Mouse (Mus musculus): Measurements from ENCODE around the gene 4932438A13Rik. TPM values are rescaled to one million over a fixed set of nuclear protein-coding genes. Genes with fewer than 3 reads are reported as not detected.

Gene 4932438A13Rik
- 100 to 1,000 TPM; 121 to 137 TPM for total RNA-seq (2021)

GRCm38 (mm10) chr3:36862721-36863275 lies at the start of gene 4932438A13Rik:
4932438A13Rik (plus strand) TSS chr3:36863104.
- DNase-seq: peak; percentile 99
- intact Hi-C loops (cut with DNase I): loop anchor here (10.0 kb wide), 1 partner anchor 178 kb away; no protein-coding TSS in a partner anchor

- no peak for DNase-seq
- intact Hi-C loops (cut with DNase I): no loop called here
Observed at GRCm38 (mm10) chr3:36816633-36817032, 46.3 kb upstream of the 4932438A13Rik start.

GRCm38 (mm10) chr3:36819402-36819801 lies 43.5 kb upstream of the 4932438A13Rik start:
- intact Hi-C loops (cut with DNase I): no loop called here
- DNase-seq: no peak

DNA sequence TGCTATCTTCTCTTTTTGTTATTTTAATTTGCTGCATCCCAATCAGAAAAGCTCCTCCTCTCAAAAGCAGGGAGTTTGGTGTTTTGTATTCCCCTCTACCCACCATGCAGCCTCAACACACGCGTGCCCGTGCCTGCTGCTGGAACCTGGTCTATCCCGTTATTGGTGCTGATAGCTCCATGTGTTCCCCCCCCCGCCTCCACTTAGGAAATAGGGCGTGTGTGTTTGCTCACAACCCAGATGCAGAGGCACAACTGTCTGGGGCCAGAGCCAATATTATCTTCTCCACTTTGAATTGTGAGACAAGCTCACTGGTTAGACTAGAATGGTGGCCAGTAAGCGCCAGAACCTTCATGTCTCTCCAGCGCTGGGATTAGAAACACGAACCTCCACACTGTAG lies 41.9 kb upstream of the 4932438A13Rik start:
- DNase-seq: no peak
- intact Hi-C loops (cut with DNase I): no loop called here

GRCm38 (mm10) chr3:36825098-36825497 lies 37.8 kb upstream of the 4932438A13Rik start:
- intact Hi-C loops (cut with DNase I): no loop called here
- DNase-seq: no peak

DNA sequence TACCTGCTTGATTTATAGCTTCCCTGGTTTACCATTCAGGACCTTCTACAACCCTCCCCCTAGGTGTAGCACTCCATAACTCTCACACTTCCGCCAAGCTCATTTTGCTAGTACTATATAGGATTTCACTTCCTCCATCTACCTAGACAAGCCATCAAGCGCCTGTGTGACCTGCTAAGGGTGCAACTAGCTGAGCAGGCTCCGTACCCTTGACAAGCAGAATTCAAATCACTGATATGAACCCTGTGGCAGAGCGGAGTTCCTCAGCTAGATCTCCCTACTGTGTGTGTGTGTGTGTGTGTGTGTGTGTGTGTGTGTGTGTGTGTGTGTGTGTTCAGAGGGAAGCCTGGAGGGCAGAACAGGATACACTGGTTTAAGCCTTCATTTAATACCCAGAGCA lies 37.4 kb upstream of the 4932438A13Rik start:
- DNase-seq: no peak
- intact Hi-C loops (cut with DNase I): no loop called here

GRCm38 (mm10) chr3:36827274-36828025 lies 35.5 kb upstream of the 4932438A13Rik start:
- no peak for DNase-seq
- intact Hi-C loops (cut with DNase I): no loop called here

- no peak for DNase-seq
Observed at GRCm38 (mm10) chr3:36830218-36830617, 32.7 kb upstream of the 4932438A13Rik start.

DNA sequence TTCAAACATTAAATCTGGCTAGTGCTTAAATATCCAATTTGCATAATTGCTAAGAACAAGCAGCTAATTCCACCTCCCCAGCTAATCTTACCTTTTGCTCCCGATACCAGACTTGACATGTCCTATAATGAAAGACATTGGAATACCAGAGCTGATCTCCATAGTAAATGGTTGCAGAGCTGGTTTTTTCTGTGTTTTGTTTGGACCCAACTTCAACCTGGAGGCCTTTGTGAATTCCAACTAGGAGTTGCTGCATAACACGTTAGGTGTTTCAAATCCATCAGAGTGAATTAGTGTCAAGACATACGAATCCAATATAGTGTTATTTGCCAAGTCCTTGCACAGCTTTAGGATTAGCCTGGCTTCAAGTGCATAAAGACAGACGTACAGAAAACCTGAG lies 28.5 kb upstream of the 4932438A13Rik start:
- intact Hi-C loops (cut with DNase I): no loop called here
- no peak for DNase-seq

More at GRCm38 (mm10) chr3:36830218-36830617, 32.7 kb upstream of the 4932438A13Rik start:
- intact Hi-C loops (cut with DNase I): no loop called here

DNA sequence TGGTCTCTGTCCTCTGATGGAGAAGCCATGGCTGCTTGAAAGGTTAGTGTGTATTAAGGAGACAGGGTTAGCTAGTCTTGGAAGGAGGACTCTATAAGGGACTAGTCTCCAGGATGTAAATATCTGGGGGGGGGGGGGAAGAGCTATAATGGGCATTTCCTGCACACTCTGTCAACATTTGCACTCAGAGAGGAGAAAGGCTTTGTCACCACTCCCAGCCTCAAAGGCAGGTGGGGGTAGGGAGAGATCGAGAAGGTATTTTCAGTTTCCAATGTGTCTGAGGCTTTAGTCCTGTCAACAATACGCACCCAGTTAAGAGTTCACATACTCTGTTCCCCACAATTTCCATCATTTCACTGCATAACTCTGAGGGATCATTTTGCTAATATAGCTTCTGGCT lies 28.1 kb upstream of the 4932438A13Rik start:
- intact Hi-C loops (cut with DNase I): no loop called here
- no peak for DNase-seq

DNA sequence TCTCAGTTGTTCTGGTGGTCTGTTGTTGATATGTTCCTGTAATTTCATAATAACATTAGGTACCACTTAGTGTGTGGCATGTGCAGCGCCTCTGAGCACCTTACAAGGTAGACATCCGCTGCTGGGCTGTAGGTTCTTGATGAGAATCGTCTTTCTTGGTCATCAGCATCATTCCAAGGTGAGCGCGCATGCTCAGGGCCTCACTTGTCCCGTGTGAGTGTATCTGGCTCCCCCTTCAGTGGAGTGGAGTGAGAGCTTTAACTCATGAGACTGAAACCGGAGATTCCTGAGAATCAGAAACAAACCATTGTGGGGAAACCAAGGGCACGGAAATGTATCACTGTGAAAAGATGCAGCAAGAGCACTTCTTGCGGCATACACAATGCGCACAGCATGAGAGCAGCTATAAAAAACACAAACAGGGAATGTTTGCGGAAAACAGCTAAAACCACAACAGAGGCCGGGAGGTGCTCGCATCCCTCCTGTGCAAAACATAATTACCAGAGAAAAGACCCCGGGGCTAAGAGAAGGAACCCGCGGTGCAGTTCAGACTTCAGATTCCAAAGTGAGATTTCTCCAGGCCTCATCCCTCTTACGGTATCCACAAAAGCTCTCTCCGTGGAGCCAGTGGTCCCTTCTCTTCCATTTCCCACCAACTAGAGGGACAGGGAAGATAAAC lies 27.2 kb upstream of the 4932438A13Rik start:
- peak; percentile 37 for DNase-seq
- intact Hi-C loops (cut with DNase I): no loop called here

DNA sequence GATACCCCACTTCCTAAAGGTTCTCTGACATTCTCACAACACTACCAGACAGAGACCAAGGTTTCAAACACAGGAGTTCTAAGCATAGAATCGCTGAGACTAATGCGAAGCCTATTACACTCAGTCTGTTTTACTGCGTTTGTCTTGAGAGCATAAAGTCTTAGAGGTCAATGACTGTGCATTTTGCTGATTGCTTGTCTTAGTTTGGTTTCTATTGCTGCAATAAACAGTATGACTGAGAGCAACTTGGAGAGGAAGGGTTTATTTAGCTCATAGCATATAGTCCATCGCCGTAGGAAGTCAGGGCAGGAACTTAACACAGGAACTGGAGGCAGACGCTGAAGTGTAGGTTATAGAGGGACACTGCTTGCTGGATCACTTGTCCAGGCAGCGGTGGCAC lies 26.1 kb upstream of the 4932438A13Rik start:
- DNase-seq: no peak
- intact Hi-C loops (cut with DNase I): no loop called here

DNA sequence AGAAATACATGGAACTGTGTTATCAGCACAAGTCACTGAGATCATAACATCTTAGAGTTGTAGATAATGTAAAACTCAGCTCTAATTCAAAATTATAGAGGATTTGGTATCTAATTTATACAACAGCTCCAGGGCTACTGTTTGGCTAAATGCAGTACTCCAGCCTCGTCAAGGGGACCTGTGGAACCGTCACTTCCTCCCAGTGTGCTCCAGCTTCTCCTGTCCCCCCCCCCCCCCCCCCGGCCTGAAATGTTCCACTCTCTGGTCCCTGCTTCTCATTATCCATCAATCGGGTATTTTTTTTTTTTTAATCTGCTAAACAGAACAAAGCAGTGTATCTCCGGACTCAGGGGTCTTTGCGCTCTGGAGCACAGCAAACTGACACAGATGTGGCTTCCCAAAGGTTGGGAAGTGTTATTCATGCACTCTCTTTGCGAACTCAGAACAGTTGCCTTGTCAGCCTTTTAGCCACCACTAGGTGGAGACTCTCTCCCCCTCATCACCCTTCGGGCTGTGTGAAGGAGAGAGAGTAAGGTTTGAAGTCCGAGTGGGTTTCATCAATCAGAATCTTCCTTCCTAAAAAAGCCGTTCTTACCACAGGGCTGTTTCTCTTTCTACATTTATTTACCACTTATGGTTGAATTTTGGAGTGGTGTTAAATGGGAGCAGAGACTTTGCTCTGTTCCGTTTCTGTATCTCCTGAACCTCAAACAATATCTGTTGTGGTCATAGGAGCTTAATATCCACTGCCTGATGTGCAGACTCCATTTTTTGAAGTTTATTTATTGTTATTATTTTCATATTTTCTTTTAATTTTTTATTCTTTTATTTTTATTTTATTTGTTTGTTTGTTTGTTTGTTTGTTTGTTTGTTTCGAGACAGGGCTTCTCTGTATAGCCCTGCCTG lies 22.0 kb upstream of the 4932438A13Rik start:
- intact Hi-C loops (cut with DNase I): no loop called here
- DNase-seq: peak; percentile 52

DNA sequence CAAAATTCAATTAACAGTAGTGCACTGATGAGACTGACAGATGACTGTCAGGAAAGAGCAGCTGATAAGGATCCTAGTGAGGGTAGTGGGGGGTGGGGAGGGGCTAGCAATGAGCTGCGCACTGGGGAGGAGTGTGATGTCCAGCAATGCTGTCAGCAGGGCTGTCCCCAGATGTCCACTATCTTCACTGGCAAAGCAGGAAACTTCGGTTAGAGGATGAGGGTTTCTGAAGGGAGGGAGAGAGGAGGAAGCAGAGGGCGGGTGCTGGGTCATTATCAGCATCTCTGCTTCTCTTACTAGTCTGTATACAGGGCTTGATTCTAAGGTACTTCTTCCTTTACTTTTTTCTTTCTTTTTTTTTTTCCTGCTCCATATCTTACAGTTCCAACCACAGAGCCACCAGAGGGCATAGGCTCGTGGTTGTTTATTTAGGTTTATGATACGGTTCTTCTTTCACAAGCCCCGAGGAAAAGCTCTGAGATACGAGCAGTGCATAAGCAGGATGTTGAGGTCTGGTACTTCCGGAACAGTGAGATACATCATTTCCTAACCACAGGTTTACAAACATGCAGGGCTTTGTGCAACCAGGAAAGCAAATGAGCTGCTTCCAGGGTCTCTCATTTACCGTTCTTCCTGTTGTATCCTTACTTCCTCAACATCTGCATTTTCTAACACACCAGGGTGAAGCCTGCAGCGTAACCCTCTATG lies 9.0 kb upstream of the 4932438A13Rik start:
- intact Hi-C loops (cut with DNase I): no loop called here

DNA sequence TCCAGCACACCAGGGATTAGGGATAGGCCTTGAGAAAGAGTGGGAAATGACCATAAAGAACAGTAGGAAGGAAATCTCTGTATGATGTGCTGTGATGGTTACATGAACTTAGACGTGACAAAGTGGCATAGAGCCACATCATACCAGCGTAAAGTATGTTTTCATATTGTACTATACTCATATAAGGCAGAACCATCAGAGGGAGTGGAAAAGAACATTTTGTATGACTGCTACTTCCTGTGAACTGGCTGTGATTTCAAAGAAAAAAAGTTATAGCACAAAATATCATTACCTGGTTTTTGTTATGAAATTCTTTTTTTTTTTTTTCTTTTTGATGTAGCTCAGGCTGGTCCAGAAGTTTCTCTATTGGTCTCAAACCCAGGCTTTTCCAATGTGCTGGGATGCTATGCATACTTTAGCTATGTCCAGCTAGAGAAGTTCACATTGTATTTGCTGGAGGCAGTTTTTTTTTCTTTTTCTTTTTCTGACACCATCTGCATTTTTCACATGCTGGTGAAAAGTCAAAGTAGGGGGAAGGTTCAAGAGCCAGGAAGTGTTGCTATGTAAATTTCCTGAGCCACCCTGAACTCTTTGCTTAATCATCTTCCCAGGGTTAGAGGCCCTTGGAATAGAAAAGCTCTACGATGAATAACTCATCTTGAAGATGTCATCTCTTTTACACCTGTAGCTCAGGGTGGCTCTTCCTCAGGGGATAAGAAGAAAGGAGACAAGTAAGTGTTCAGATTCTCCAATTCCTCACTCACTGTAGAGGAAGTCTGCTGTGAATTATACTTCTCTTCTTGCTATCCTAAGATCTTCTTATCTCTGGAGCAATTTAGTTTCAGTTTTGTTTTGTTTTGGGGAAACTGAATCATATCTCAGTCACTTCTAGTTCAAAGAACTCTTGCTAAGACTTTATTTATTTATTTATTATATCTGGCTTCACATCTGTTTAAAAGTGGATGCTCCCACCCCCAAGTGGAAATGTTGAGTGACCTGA lies 1.2 kb upstream of the 4932438A13Rik start:
- DNase-seq: no peak
- intact Hi-C loops (cut with DNase I): loop anchor here (10.0 kb wide), 1 partner anchor 177 kb away; no protein-coding TSS in a partner anchor

More for the DNA sequence above, 9.0 kb upstream of the 4932438A13Rik start:
- DNase-seq: no peak

GRCm38 (mm10) chr3:36863427-36863826 lies 523 bp downstream of the 4932438A13Rik start:
- no peak for DNase-seq
- intact Hi-C loops (cut with DNase I): loop anchor here (10.0 kb wide), 1 partner anchor 179 kb away; no protein-coding TSS in a partner anchor

GRCm38 (mm10) chr3:36863881-36864280 lies 977 bp downstream of the 4932438A13Rik start:
- intact Hi-C loops (cut with DNase I): loop anchor here (10.0 kb wide), 1 partner anchor 179 kb away; no protein-coding TSS in a partner anchor
- DNase-seq: no peak

- intact Hi-C loops (cut with DNase I): loop anchor here (10.0 kb wide), 1 partner anchor 180 kb away; no protein-coding TSS in a partner anchor
- no peak for DNase-seq
Observed at GRCm38 (mm10) chr3:36864466-36864865, 1.6 kb downstream of the 4932438A13Rik start.

GRCm38 (mm10) chr3:36905372-36905771 lies 42.5 kb downstream of the 4932438A13Rik start:
- intact Hi-C loops (cut with DNase I): no loop called here
- DNase-seq: no peak
